Mouse (Mus musculus) testis, adult 2 months (tissue): ENCODE data around the gene Pim2.

Source experiments
- CTCF ChIP-seq: fragments of 200-500 bp; IDR thresholded peaks from 2 replicates; pipeline ENCODE4 v1.5.1; 2012; ENCODE audit warnings: low read depth, mild to moderate bottlenecking, inconsistent platforms, low read length, moderate library complexity; ENCODE audit not compliant: control insufficient read depth, insufficient read depth, insufficient replicate concordance
- POLR2A ChIP-seq: fragments of 200-500 bp; IDR thresholded peaks from 2 replicates; pipeline ENCODE4 v1.6.1; 2012; ENCODE audit warnings: low read depth, mild to moderate bottlenecking, inconsistent platforms, low read length, moderate library complexity; ENCODE audit not compliant: control insufficient read depth

DNA sequence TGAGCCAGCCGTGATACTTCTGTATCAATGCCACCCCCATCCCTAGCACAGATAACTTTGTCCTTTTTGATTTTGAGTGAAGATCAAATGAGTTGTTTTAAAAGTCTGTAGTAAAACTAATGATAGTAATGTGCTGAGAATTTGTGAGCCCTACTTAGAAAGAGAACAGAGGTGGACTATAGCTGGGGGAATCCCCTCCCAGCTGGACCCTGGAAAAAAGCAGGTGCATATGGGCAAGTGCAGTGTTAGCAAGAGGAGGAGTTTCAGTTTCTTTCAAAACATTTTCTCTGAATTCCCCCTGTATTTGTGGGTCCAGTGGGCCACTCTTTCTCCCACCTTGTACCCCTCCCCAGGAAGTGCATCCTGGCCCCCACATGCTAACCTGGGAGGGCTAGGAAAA lies 14.9 kb upstream of the Pim2 start:
- TF ChIP-seq POLR2A (no peak), CTCF (no peak)
